Mouse (Mus musculus): ENCODE data around the gene Rhbdd1. TPM values are rescaled to one million over a fixed set of nuclear protein-coding genes. Genes with fewer than 3 reads are reported as not detected.

Rhbdd1 gene
- total and polyA plus RNA-seq, 3 experiments = 10.7 to 11.3 (median 11.2) TPM

GRCm38 (mm10) chr1:82328033-82328775 is 12.0 kb downstream of the Rhbdd1 start:
- intact Hi-C loops (cut with DNase I) = no loop called here
- WGBS = 90% methylated on average over 7 of the region's 7 CpGs
- TF ChIP-seq EP300 (IDR thresholded peaks at IDR 0.05; ENCODE audit: insufficient read depth, low read depth, low read length) = no peak
- TF ChIP-seq POLR2A (IDR thresholded peaks at IDR 0.05; ENCODE audit: insufficient read depth, low read depth, low read length) = no peak
- TF ChIP-seq CTCF (IDR thresholded peaks at IDR 0.05) = no peak
- no peak for DNase-seq
- H3K9ac ChIP-seq (ENCODE audit: low read depth, low read length) = no peak overlapping the region
- no peaks in the 10 kb centered on the region; the same call in 1 of the 2 replicates for H3K4me1 ChIP-seq (ENCODE audit: control insufficient read depth, insufficient read depth, low read length)
- no peak overlapping the region for H3K4me3 ChIP-seq
- H3K36me3 ChIP-seq (ENCODE audit: control insufficient read depth, insufficient read depth, low read length) = no peaks in the 10 kb centered on the region
- H3K27me3 ChIP-seq (ENCODE audit: control insufficient read depth, insufficient read depth, low read length) = no peaks in the 10 kb centered on the region
- peaks cover 2% of the 10 kb centered on the region for H3K79me2 ChIP-seq (replicated peaks; ENCODE audit: control insufficient read depth, insufficient read depth, low read length)
- H3K27ac ChIP-seq = no peak overlapping the region

GRCm38 (mm10) chr1:82329237-82329953 is 13.1 kb downstream of the Rhbdd1 start:
- Histone ChIP-seq H3K79me2 (replicated peaks; ENCODE audit: control insufficient read depth, insufficient read depth, low read length) (peaks cover 2% of the 10 kb centered on the region), H3K27me3 (ENCODE audit: control insufficient read depth, insufficient read depth, low read length) (no peaks in the 10 kb centered on the region), H3K4me1 (ENCODE audit: control insufficient read depth, insufficient read depth, low read length) (no peaks in the 10 kb centered on the region; the same call in 1 of the 2 replicates), H3K4me3 (no peak overlapping the region), H3K27ac (no peak overlapping the region), H3K36me3 (ENCODE audit: control insufficient read depth, insufficient read depth, low read length) (no peaks in the 10 kb centered on the region), H3K9ac (ENCODE audit: low read depth, low read length) (no peak overlapping the region)
- 89% methylated on average over 4 of the region's 4 CpGs for WGBS
- DNase-seq = no peak
- no peak for TF ChIP-seq CTCF (IDR thresholded peaks at IDR 0.05)
- TF ChIP-seq EP300 (IDR thresholded peaks at IDR 0.05; ENCODE audit: insufficient read depth, low read depth, low read length) = no peak
- no peak for TF ChIP-seq POLR2A (IDR thresholded peaks at IDR 0.05; ENCODE audit: insufficient read depth, low read depth, low read length)
- intact Hi-C loops (cut with DNase I) = no loop called here

- no peak overlapping the region for H3K4me3 ChIP-seq
- intact Hi-C loops (cut with DNase I) = no loop called here
- no peak overlapping the region for H3K27ac ChIP-seq
- TF ChIP-seq CTCF (IDR thresholded peaks at IDR 0.05) (no peak), EP300 (IDR thresholded peaks at IDR 0.05; ENCODE audit: insufficient read depth, low read depth, low read length) (no peak), POLR2A (IDR thresholded peaks at IDR 0.05; ENCODE audit: insufficient read depth, low read depth, low read length) (no peak)
- no peaks in the 10 kb centered on the region for H3K36me3 ChIP-seq (ENCODE audit: control insufficient read depth, insufficient read depth, low read length)
- no peak overlapping the region for H3K9ac ChIP-seq (ENCODE audit: low read depth, low read length)
- H3K27me3 ChIP-seq (ENCODE audit: control insufficient read depth, insufficient read depth, low read length) = no peaks in the 10 kb centered on the region
- H3K79me2 ChIP-seq (replicated peaks; ENCODE audit: control insufficient read depth, insufficient read depth, low read length) = peaks cover 2% of the 10 kb centered on the region
- no peak for DNase-seq
- H3K4me1 ChIP-seq (ENCODE audit: control insufficient read depth, insufficient read depth, low read length) = no peaks in the 10 kb centered on the region
Measured at GRCm38 (mm10) chr1:82329954-82330247, 13.6 kb downstream of the Rhbdd1 start.

- no peak for DNase-seq
- H3K27ac ChIP-seq = no peak overlapping the region
- H3K36me3 ChIP-seq (ENCODE audit: control insufficient read depth, insufficient read depth, low read length) = no peaks in the 10 kb centered on the region
- no peaks in the 10 kb centered on the region for H3K27me3 ChIP-seq (ENCODE audit: control insufficient read depth, insufficient read depth, low read length)
- intact Hi-C loops (cut with DNase I) = no loop called here
- WGBS = 94% methylated on average over 3 of the region's 3 CpGs
- H3K4me3 ChIP-seq = no peak overlapping the region
- H3K9ac ChIP-seq (ENCODE audit: low read depth, low read length) = no peak overlapping the region
- no peaks in the 10 kb centered on the region for H3K4me1 ChIP-seq (ENCODE audit: control insufficient read depth, insufficient read depth, low read length)
- H3K79me2 ChIP-seq (replicated peaks; ENCODE audit: control insufficient read depth, insufficient read depth, low read length) = no peaks in the 10 kb centered on the region; the same call in 1 of the 2 replicates
- TF ChIP-seq EP300 (IDR thresholded peaks at IDR 0.05; ENCODE audit: insufficient read depth, low read depth, low read length) (no peak), CTCF (IDR thresholded peaks at IDR 0.05) (no peak), POLR2A (IDR thresholded peaks at IDR 0.05; ENCODE audit: insufficient read depth, low read depth, low read length) (no peak)
Measured at GRCm38 (mm10) chr1:82334506-82334905, 18.3 kb downstream of the Rhbdd1 start.

- intact Hi-C loops (cut with DNase I) = no loop called here
- Histone ChIP-seq H3K4me3 (no peak overlapping the region), H3K27ac (no peak overlapping the region), H3K9ac (ENCODE audit: low read depth, low read length) (no peak overlapping the region), H3K79me2 (replicated peaks; ENCODE audit: control insufficient read depth, insufficient read depth, low read length) (no peaks in the 10 kb centered on the region), H3K27me3 (ENCODE audit: control insufficient read depth, insufficient read depth, low read length) (no peaks in the 10 kb centered on the region), H3K36me3 (ENCODE audit: control insufficient read depth, insufficient read depth, low read length) (no peaks in the 10 kb centered on the region), H3K4me1 (ENCODE audit: control insufficient read depth, insufficient read depth, low read length) (no peaks in the 10 kb centered on the region)
- TF ChIP-seq CTCF (IDR thresholded peaks at IDR 0.05) (no peak), EP300 (IDR thresholded peaks at IDR 0.05; ENCODE audit: insufficient read depth, low read depth, low read length) (no peak), POLR2A (IDR thresholded peaks at IDR 0.05; ENCODE audit: insufficient read depth, low read depth, low read length) (no peak)
- DNase-seq = no peak
- 95% methylated on average over 2 of the region's 2 CpGs for WGBS
Measured at GRCm38 (mm10) chr1:82353089-82353488, 36.8 kb downstream of the Rhbdd1 start.

GRCm38 (mm10) chr1:82353755-82354154 is 37.5 kb downstream of the Rhbdd1 start:
- WGBS = 94% methylated on average over 2 of the region's 2 CpGs

More at GRCm38 (mm10) chr1:82353755-82354154, 37.5 kb downstream of the Rhbdd1 start:
- Histone ChIP-seq H3K9ac (ENCODE audit: low read depth, low read length) (no peak overlapping the region), H3K79me2 (replicated peaks; ENCODE audit: control insufficient read depth, insufficient read depth, low read length) (no peaks in the 10 kb centered on the region), H3K4me3 (no peak overlapping the region), H3K36me3 (ENCODE audit: control insufficient read depth, insufficient read depth, low read length) (no peaks in the 10 kb centered on the region), H3K27me3 (ENCODE audit: control insufficient read depth, insufficient read depth, low read length) (no peaks in the 10 kb centered on the region), H3K4me1 (ENCODE audit: control insufficient read depth, insufficient read depth, low read length) (no peaks in the 10 kb centered on the region), H3K27ac (no peak overlapping the region)
- intact Hi-C loops (cut with DNase I) = no loop called here
- DNase-seq = no peak
- no peak for TF ChIP-seq POLR2A (IDR thresholded peaks at IDR 0.05; ENCODE audit: insufficient read depth, low read depth, low read length)
- no peak for TF ChIP-seq EP300 (IDR thresholded peaks at IDR 0.05; ENCODE audit: insufficient read depth, low read depth, low read length)
- TF ChIP-seq CTCF (IDR thresholded peaks at IDR 0.05) = no peak

Measured in heart, adult 2 months (tissue).